Mouse (Mus musculus) MEL (cell line): ENCODE measurements around the gene Rspry1.

Experiments
- CHD2 ChIP-seq: IDR thresholded peaks from 2 replicates; pipeline ENCODE4 v1.6.1; 2011; ENCODE audit warnings: low read length, improper control_type of control experiment
- POLR2A ChIP-seq, 2 experiments: IDR thresholded peaks; 2 replicates each; pipeline ENCODE4 v1.6.1; 2011 to 2012; ENCODE audit warnings: low read length in 2 of 2, mild to moderate bottlenecking in 2 of 2, control low read depth in 1 of 2, improper control_type of control experiment in 1 of 2, low read depth in 1 of 2, moderate library complexity in 1 of 2; ENCODE audit not compliant: control insufficient read depth in 1 of 2, insufficient read depth in 1 of 2, poor library complexity in 1 of 2
- TAL1 ChIP-seq: IDR thresholded peaks from 2 replicates; pipeline ENCODE4 v1.6.1; 2012; ENCODE audit warnings: mild to moderate bottlenecking, inconsistent platforms, low read length, moderate library complexity, mixed read lengths

DNA sequence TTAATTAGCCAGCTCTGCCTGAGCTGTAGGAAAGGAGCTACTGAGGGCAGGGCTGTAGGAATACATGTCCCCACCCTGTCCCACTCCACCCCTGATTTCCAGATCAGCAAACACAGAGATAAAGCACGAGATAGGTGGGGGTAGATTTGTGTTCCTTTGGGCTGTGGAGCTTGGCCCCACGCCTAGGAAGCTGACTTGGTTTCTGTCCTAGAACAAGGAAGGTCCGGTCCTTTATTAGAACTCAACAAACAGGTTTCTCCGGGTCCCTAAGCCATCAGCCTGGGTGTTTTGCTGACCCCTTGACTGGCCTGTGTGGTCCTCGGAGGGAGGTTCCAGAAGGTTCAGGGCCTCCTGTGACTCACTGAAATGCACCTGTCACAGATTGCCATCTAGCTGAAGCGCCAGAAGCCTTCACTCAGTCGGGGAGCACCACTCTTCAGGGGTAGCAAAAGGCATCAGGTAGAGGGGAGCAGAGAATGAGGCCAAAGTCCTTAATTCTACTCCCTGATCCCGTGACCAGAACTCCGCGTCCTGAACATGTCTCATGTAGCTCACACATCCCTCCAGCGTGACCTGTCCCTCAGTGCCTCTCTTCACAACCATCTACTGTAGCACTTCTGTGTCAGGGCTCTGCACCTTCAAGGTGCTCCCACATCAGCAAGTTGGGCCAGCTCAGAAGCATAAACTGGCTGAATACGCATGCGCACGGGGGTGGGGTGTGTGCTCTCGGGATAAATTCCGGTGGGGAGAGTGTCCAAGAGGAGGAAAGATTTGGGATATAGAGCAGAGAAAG, 81.2 kb downstream of the Rspry1 start:
- TF ChIP-seq POLR2A (IDR thresholded peaks at IDR 0.05; ENCODE audit: control insufficient read depth in 1 of 2, insufficient read depth in 1 of 2, low read depth in 1 of 2, low read length in 2 of 2, poor library complexity in 1 of 2) (no peak), CHD2 (no peak), TAL1 (no peak)
